Mouse (Mus musculus) limb, embryonic 11.5 days (tissue): ENCODE data around the gene Tgoln1. TPM values are rescaled to one million over a fixed set of nuclear protein-coding genes. Genes with fewer than 3 reads are reported as not detected.

Experiments used
- ATAC-seq: fragments of 200-750 bp; cut with Nextera tagmentation; 2 replicates; pipeline ENCODE4 v1.8.0; 2017; ENCODE audit warnings: low read depth; ENCODE audit not compliant: insufficient number of reproducible peaks, low FRiP score, low TSS enrichment
- DNase-seq: peaks from one replicate; pipeline ENCODE4 v3.0.0-alpha.2; 2015; ENCODE audit warnings: low spot score
- H3K27ac ChIP-seq: fragments of 300-500 bp; sonication (generic); replicated peaks from 2 replicates; pipeline ENCODE4 v1.5.1; 2014; ENCODE audit warnings: low read depth, mild to moderate bottlenecking, low read length
- H3K27me3 ChIP-seq: fragments of 300-500 bp; sonication (generic); 2 replicates; pipeline ENCODE4 v1.6.1; 2014; ENCODE audit warnings: mild to moderate bottlenecking, low read length, mixed read lengths; ENCODE audit not compliant: control insufficient read depth, insufficient read depth
- H3K36me3 ChIP-seq: fragments of 300-500 bp; sonication (generic); 2 replicates; pipeline ENCODE4 v1.6.1; 2014; ENCODE audit warnings: mild to moderate bottlenecking, low read length, moderate library complexity, mixed read lengths; ENCODE audit not compliant: control insufficient read depth, insufficient read depth
- H3K4me1 ChIP-seq: fragments of 300-500 bp; sonication (generic); 2 replicates; pipeline ENCODE4 v1.6.1; 2014; ENCODE audit warnings: low read length, mixed read lengths; ENCODE audit not compliant: control insufficient read depth, insufficient read depth
- H3K4me2 ChIP-seq: fragments of 300-500 bp; sonication (generic); 2 replicates; pipeline ENCODE4 v1.6.1; 2014; ENCODE audit warnings: low read depth, mild to moderate bottlenecking, moderate library complexity; ENCODE audit not compliant: severe bottlenecking
- H3K4me3 ChIP-seq: fragments of 300-500 bp; sonication (generic); 2 replicates; pipeline ENCODE4 v1.5.1; 2014; ENCODE audit warnings: low read depth, low read length
- H3K9ac ChIP-seq: fragments of 300-500 bp; sonication (generic); 2 replicates; pipeline ENCODE4 v1.6.1; 2014; ENCODE audit warnings: mild to moderate bottlenecking, low read length
- H3K9me3 ChIP-seq: fragments of 300-500 bp; sonication (generic); 2 replicates; pipeline ENCODE4 v1.6.1; 2016; ENCODE audit warnings: low read length; ENCODE audit not compliant: control insufficient read depth
- WGBS: fragments of 180-500 bp; shearing (Covaris S2); extraction: QIAGEN DNeasy Blood & Tissue Kit; methylation state at CpG from one replicate; pipeline ENCODE4 v1.1.7; 2014; 5-methylcytosine and 5-hydroxymethylcytosine counted together
- polyA plus RNA-seq: library from polyadenylated mRNA; unstranded; fragments of >200 nt; fragmentation: Nextera tagmentation; extraction: Ambion mirVana; gene quantifications from 2 replicates; pipeline ENCODE4 v1.2.1, GENCODE M21; 2014

Tgoln1 gene
- polyA plus RNA-seq, 1 experiment from 2014 or later = 24.6 TPM

GRCm38 (mm10) chr6:72623661-72624402, 7.0 kb upstream of the Tgoln1 start:
- Histone ChIP-seq H3K36me3 (peaks cover 6% of the 10 kb centered on the region; the same call in 1 of the 2 replicates), H3K4me2 (no peak overlapping the region), H3K27ac (no peak overlapping the region), H3K4me1 (no peaks in the 10 kb centered on the region), H3K9ac (no peak overlapping the region), H3K27me3 (no peaks in the 10 kb centered on the region), H3K4me3 (no peak overlapping the region), H3K9me3 (no peaks in the 10 kb centered on the region)
- DNase-seq (no peak), ATAC-seq (no peak)
- 90% methylated on average over 8 of the region's 8 CpGs for WGBS

GRCm38 (mm10) chr6:72622917-72623316, 6.1 kb upstream of the Tgoln1 start:
- ATAC-seq = no peak
- 26% methylated on average over 3 of the region's 3 CpGs for WGBS
- Histone ChIP-seq H3K4me3 (no peak overlapping the region), H3K27me3 (no peaks in the 10 kb centered on the region), H3K4me2 (no peak overlapping the region), H3K27ac (no peak overlapping the region), H3K9me3 (no peaks in the 10 kb centered on the region), H3K36me3 (0 out of 2 replicates have a peak, but pooled peaks cover 4% of the 10 kb centered on the region), H3K9ac (no peak overlapping the region), H3K4me1 (no peaks in the 10 kb centered on the region)
- no peak for DNase-seq

- Histone ChIP-seq H3K9ac (no peak overlapping the region), H3K4me2 (no peak overlapping the region), H3K27me3 (no peaks in the 10 kb centered on the region), H3K4me3 (no peak overlapping the region), H3K9me3 (no peaks in the 10 kb centered on the region), H3K4me1 (peaks cover 6% of the 10 kb centered on the region; the same call in 1 of the 2 replicates), H3K36me3 (0 out of 2 replicates have a peak, but pooled peaks cover under 1% of the 10 kb centered on the region), H3K27ac (no peak overlapping the region)
- WGBS = 92% methylated on average over 5 of the region's 5 CpGs
- no peak for DNase-seq
- no peak for ATAC-seq
Measured at GRCm38 (mm10) chr6:72620920-72621319, 4.1 kb upstream of the Tgoln1 start.

GRCm38 (mm10) chr6:72619734-72620532, 3.1 kb upstream of the Tgoln1 start:
- Histone ChIP-seq H3K27ac (no peak overlapping the region), H3K36me3 (no peaks in the 10 kb centered on the region), H3K4me3 (no peak overlapping the region), H3K9me3 (no peaks in the 10 kb centered on the region), H3K4me1 (peaks cover 15% of the 10 kb centered on the region), H3K9ac (no peak overlapping the region), H3K4me2 (no peak overlapping the region), H3K27me3 (no peaks in the 10 kb centered on the region)
- 65% methylated on average over 12 of the region's 12 CpGs for WGBS
- DNase-seq = no peak
- ATAC-seq = no peak

GRCm38 (mm10) chr6:72615561-72616375, 1.0 kb downstream of the Tgoln1 start:
- ATAC-seq (no peak), DNase-seq (no peak)
- Histone ChIP-seq H3K9me3 (no peaks in the 10 kb centered on the region), H3K4me1 (peaks cover 16% of the 10 kb centered on the region), H3K4me2 (peak overlapping the region; percentile 92), H3K27ac (no peak overlapping the region), H3K27me3 (no peaks in the 10 kb centered on the region), H3K9ac (peak overlapping the region; percentile 77), H3K36me3 (peaks cover 11% of the 10 kb centered on the region; the same call in 1 of the 2 replicates), H3K4me3 (peak overlapping the region; percentile 81)
- 27% methylated on average over 25 of the region's 25 CpGs for whole genome bisulfite sequencing

- no peak overlapping the region for H3K27ac ChIP-seq
- peak overlapping the region; percentile 81; the same call in 1 of the 2 replicates for H3K4me3 ChIP-seq
- no peaks in the 10 kb centered on the region for H3K9me3 ChIP-seq
- peaks cover 16% of the 10 kb centered on the region for H3K4me1 ChIP-seq
- H3K27me3 ChIP-seq = no peaks in the 10 kb centered on the region
- H3K36me3 ChIP-seq = peaks cover 11% of the 10 kb centered on the region; the same call in 1 of the 2 replicates
- H3K4me2 ChIP-seq = peak overlapping the region; percentile 92
- ATAC-seq (no peak), DNase-seq (no peak)
- WGBS = 71% methylated on average over 2 of the region's 2 CpGs
- H3K9ac ChIP-seq = no peak overlapping the region
Measured at GRCm38 (mm10) chr6:72615151-72615550, 1.6 kb downstream of the Tgoln1 start.

- no peak overlapping the region for H3K9ac ChIP-seq
- no peak for ATAC-seq
- H3K4me3 ChIP-seq = no peak overlapping the region
- no peak overlapping the region for H3K27ac ChIP-seq
- 93% methylated on average over 4 of the region's 4 CpGs for WGBS
- peaks cover 4% of the 10 kb centered on the region for H3K4me1 ChIP-seq
- no peak overlapping the region for H3K4me2 ChIP-seq
- peaks cover 26% of the 10 kb centered on the region for H3K36me3 ChIP-seq
- no peaks in the 10 kb centered on the region for H3K9me3 ChIP-seq
- no peak for DNase-seq
- H3K27me3 ChIP-seq = no peaks in the 10 kb centered on the region
Measured at GRCm38 (mm10) chr6:72610261-72610660, 6.5 kb downstream of the Tgoln1 start.

GRCm38 (mm10) chr6:72608662-72609184, 8.1 kb downstream of the Tgoln1 start:
- Histone ChIP-seq H3K27ac (no peak overlapping the region), H3K4me1 (no peaks in the 10 kb centered on the region), H3K36me3 (peaks cover 26% of the 10 kb centered on the region), H3K27me3 (no peaks in the 10 kb centered on the region), H3K4me3 (no peak overlapping the region), H3K9ac (no peak overlapping the region), H3K4me2 (no peak overlapping the region), H3K9me3 (no peaks in the 10 kb centered on the region)
- DNase-seq = no peak
- WGBS = 90% methylated on average over 4 of the region's 4 CpGs
- ATAC-seq = no peak
